Mouse (Mus musculus): ENCODE measurements around the gene Grik5.

The Grik5 gene

DNA sequence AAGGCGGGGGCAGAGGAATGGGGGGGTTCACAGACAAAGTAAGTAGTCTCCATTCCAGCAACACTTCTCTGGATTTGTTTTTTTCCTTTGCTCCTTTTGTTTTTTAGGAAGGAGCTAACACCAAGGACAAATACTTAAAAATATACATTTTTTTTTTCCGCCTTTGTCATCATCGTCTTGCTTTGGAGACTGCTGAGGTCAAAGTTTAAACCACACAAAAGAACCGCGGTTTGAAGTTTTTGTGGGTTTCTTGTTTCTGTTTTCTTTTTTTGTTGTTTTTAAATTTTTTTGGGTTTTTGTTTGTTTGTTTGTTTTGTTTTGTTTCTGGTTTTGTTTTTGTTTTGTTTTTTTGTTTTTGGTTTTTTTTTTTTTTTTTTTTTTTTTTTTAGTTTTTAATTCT is 15.8 kb upstream of the Grik5 start:
- CTCF ChIA-PET = interaction anchor here (0.6 to 1.6 kb wide), 6 partner anchors 11 to 150 kb away, joined by 3 to 6 read pairs (median 4); partner anchors contain the start of gene Gsk3a (in 1 of the 4)
- POLR2A ChIA-PET = interaction anchor here in 3 of 4 experiments (0.5 to 1.5 kb wide), 7 partner anchors 15 to 204 kb away, joined by 3 to 5 read pairs (median 3); partner anchors contain the start of gene Rps19 (in 1 of the 3)

DNA sequence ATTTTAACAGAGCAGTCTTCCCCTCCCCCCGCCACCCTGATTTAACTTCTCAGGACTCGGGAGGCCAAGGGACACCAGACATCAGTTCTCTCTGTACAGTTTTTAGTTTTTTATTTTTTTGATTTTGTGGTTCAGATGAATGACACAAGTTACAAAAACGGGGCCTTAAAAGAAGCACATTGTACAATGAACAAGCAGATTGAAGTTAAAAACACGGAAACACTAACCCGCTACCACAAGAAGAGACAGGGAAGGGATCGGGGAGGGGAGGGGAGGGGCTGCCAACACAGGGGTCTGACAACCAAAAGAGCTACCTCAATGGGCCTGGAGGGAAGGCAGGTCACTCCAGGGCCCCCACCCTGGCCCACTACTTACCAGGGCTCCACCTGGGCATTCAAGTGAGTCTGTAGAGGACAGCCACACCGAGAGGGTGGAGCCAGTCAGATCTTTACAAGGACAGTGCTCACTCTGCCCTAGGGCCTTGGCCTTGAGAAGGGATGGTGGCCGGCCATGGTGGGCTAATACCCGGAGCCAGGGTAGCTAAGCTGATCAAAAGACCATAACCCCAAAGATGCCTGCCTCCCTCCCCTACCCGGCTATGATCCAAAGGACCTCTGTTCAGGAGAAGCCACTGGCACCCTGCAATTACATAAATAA is 15.2 kb upstream of the Grik5 start:
- ChIA-PET POLR2A (interaction anchor here in 3 of 4 experiments (0.5 to 1.5 kb wide), 9 partner anchors 10 to 234 kb away, joined by 3 to 5 read pairs (median 3); partner anchors contain the start of gene Rps19 (in 1 of the 3)), CTCF (interaction anchor here (0.6 to 1.6 kb wide), 5 partner anchors 12 to 151 kb away, joined by 3 to 6 read pairs (median 4); partner anchors contain the start of gene Gsk3a (in 1 of the 4))

DNA sequence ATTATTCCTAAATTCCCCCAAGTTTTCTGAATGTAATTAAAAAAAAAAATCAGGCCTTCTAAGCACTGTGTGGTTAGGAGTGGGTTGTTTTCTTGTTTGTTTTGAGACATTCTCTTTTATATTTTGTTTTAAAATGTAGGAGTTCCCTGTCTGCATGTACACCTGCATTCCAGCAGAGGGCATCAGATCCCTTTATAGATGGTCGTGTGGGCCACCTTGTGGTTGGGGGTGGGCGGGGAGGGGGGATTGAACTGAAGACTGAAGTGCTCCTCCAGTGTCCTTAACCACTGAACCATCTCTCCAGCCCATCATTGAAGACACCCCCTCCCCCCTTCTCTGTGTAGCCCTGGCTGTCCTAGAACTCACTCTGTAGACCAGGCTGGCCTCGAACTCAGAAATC is 14.5 kb upstream of the Grik5 start:
- ChIA-PET POLR2A (interaction anchor here in 3 of 4 experiments (0.6 to 1.5 kb wide), 6 partner anchors 8 to 203 kb away, joined by 3 to 4 read pairs (median 3); partner anchors contain the start of gene Rps19 (in 1 of the 3)), CTCF (interaction anchor here in 2 of 4 experiments (1.4 to 1.6 kb wide), 2 partner anchors 8 to 13 kb away, joined by 4 read pairs; no protein-coding TSS in a partner anchor)

DNA sequence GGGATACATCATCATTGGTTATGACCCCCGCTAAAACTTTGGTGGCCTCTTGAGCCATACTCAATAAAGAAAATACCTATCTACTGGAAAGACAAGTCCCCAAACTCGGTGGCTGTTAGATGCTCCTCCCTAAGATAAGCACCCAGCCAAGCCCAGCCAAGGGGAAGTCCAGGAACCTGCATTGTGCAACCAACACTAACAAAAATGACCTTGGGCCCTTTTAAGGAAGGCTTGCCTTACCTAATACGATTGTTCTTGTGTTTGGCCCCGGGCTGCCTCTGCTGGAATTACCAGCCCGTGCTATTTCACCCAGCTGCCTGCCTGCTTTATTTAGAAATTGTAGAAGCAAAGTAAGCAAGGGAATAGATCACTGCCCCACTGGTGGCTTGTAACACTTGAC is 12.5 kb upstream of the Grik5 start:
- ChIA-PET CTCF (interaction anchor here in 1 of 4 experiments (0.7 to 1.1 kb wide), 2 partner anchors 23 to 287 kb away, joined by 3 read pairs; no protein-coding TSS in a partner anchor), POLR2A (interaction anchor here in 1 of 4 experiments (1.0 kb wide), 1 partner anchor 8 kb away, joined by 4 read pairs; no protein-coding TSS in a partner anchor)

- ChIA-PET POLR2A (interaction anchor here in 3 of 4 experiments (0.7 to 5.0 kb wide), 10 partner anchors 11 to 297 kb away, joined by 3 to 27 read pairs (median 4); partner anchors contain the start of gene Rps19 (in 1 of the 3)), CTCF (interaction anchor here (0.6 to 5.2 kb wide), 14 partner anchors 11 to 114 kb away, joined by 3 to 56 read pairs (median 4); no protein-coding TSS in a partner anchor)
Observed at GRCm38 (mm10) chr7:25082510-25082909, 10.4 kb upstream of the Grik5 start.

GRCm38 (mm10) chr7:25080431-25080830 is 8.3 kb upstream of the Grik5 start:
- ChIA-PET CTCF (interaction anchor here (0.9 to 5.2 kb wide), 8 partner anchors 13 to 481 kb away, joined by 3 to 56 read pairs (median 4); no protein-coding TSS in a partner anchor), POLR2A (interaction anchor here in 3 of 4 experiments (0.7 to 5.0 kb wide), 12 partner anchors 12 to 188 kb away, joined by 3 to 27 read pairs (median 4); partner anchors contain the start of gene Rabac1 (in 1 of the 3))

DNA sequence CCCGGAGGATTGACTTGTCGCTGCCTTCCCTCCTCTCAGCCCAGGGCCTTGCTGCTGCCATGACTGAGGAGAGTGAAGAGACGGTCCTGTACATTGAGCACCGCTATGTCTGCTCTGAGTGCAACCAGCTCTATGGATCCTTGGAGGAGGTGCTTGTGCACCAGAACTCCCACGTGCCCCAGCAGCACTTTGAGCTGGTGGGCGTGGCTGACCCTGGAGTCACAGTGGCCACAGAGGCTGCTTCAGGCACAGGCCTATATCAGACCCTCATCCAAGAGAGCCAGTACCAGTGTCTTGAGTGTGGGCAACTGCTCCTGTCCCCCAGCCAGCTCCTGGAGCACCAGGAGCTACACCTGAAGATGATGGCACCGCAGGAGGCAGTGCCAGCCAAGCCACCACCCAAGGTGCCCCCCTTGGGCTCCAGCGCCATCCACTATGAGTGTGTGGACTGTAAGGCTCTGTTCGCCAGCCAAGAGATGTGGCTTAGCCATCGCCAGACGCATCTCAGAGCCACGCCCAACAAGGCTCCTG is 7.4 kb upstream of the Grik5 start:
- CTCF ChIA-PET = interaction anchor here (0.6 to 5.2 kb wide), 10 partner anchors 9 to 481 kb away, joined by 3 to 56 read pairs (median 3); no protein-coding TSS in a partner anchor
- POLR2A ChIA-PET = interaction anchor here in 3 of 4 experiments (0.7 to 5.0 kb wide), 13 partner anchors 13 to 316 kb away, joined by 3 to 27 read pairs (median 4); partner anchors contain the start of gene Rabac1 (in 1 of the 3)

GRCm38 (mm10) chr7:25077414-25077755 is 5.2 kb upstream of the Grik5 start:
- CTCF ChIA-PET = interaction anchor here in 2 of 4 experiments (0.6 to 1.6 kb wide), 3 partner anchors 10 to 239 kb away, joined by 3 to 12 read pairs (median 3); partner anchors contain the start of gene Megf8 (in 1 of the 2)
- POLR2A ChIA-PET = interaction anchor here (0.6 to 3.1 kb wide), 36 partner anchors 7 to 547 kb away, joined by 3 to 26 read pairs (median 5); partner anchors contain the start of genes Rabac1 (in 2 of the 4), Irgq (in 1 of the 4), Megf8 (in 1 of the 4) and Pafah1b3 (in 1 of the 4)

GRCm38 (mm10) chr7:25076663-25077413 is 4.7 kb upstream of the Grik5 start:
- POLR2A ChIA-PET = interaction anchor here (0.6 to 3.1 kb wide), 73 partner anchors 8 to 677 kb away, joined by 3 to 26 read pairs (median 4); partner anchors contain the start of genes Rabac1 (in 2 of the 4), Cic (in 1 of the 4), Dmrtc2 (in 1 of the 4) and Irgq (in 1 of the 4)

DNA sequence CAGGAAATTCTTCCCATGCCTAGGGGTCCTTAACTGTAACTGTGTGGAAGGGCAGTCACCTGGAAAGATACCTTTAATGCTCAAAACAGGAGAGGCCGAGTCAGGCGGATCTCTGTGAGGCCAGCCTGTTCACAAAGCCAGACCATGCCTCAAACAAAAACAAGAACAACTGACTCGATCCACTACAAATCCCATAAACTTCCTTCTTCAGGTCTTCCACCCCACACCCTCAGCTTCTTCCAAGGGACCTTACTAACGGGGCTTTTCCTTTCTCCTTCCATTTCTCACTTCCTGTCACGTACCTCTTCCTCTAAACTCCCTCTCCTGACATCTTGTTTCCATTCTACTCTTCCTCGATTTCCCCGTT is 4.1 kb upstream of the Grik5 start:
- POLR2A ChIA-PET = interaction anchor here (0.6 to 3.1 kb wide), 68 partner anchors 8 to 677 kb away, joined by 3 to 26 read pairs (median 4); partner anchors contain the start of genes Cic (in 1 of the 4), Dmrtc2 (in 1 of the 4), Irgq (in 1 of the 4) and Lypd4 (in 1 of the 4)
- CTCF ChIA-PET = interaction anchor here in 3 of 4 experiments (0.5 to 1.9 kb wide), 19 partner anchors 8 to 434 kb away, joined by 3 to 22 read pairs (median 4); partner anchors contain the start of genes Megf8 (in 1 of the 3) and Rabac1 (in 1 of the 3)

More at GRCm38 (mm10) chr7:25076663-25077413, 4.7 kb upstream of the Grik5 start:
- CTCF ChIA-PET = interaction anchor here (0.5 to 1.9 kb wide), 25 partner anchors 8 to 434 kb away, joined by 3 to 22 read pairs (median 4); partner anchors contain the start of genes Megf8 (in 1 of the 4) and Rabac1 (in 1 of the 4)

DNA sequence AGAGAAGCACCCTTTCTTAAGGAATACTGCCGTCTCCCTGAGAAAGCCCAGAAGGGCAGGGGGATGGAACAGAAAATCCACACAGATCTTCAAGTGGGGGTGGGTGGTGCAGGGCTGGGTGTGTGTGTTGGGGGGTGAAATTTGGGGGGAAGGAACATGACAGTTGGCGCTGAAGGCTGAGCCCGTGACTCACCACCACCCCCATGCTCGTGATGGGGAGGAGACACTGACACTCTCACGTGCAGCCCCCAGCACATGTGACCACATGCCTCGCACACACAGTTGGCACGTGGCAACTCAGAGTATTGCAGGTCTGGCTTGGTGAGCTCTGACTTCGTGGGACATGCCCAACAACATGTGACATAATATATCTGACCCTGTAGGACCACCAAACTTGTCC is 1.8 kb upstream of the Grik5 start:
- CTCF ChIA-PET = interaction anchor here in 1 of 4 experiments (1.2 kb wide), 1 partner anchor 20 kb away, joined by 8 read pairs; no protein-coding TSS in a partner anchor
- POLR2A ChIA-PET = interaction anchor here in 3 of 4 experiments (0.5 to 1.7 kb wide), 9 partner anchors 14 to 749 kb away, joined by 3 to 8 read pairs (median 4); partner anchors contain the start of genes Cic (in 1 of the 3) and Prr19 (in 1 of the 3)

DNA sequence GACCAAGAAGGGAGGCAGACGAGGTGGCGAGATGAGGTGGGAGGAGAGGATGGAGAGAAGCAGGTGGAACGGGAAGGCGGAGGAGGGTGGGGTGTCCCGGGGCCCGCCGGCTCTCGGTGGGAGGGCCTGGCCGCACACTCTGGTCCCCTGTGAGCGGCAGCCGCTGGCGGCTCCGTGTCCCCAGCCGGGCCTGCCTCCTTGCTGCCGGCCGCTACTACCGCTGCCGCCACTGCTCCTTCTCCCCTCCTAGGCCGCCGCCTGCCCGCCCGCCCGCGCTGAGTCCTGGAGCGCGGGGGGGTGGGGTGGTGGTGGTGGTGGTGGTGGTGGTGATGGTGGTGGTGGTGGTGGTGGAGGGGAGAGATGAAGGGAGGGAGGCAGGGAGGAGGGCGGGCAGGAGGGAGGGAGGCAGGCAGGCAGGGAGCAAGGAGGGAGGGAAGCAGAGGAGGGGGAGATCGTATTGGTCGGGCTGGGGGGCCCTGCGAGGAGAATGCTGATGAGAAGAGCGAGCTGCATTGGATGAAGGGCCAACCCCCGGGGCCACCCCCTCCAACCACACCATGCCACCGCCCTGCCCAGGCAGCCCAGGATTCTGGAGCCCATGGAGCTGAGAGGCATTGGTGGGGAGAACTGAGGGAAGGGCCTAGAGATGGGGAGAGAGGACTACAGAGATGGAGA is 707 bp upstream of the Grik5 start:
- ChIA-PET CTCF (interaction anchor here in 1 of 4 experiments (0.5 to 1.2 kb wide), 2 partner anchors 22 to 341 kb away, joined by 3 to 8 read pairs; no protein-coding TSS in a partner anchor), POLR2A (interaction anchor here in 2 of 4 experiments (0.8 to 1.5 kb wide), 3 partner anchors 15 to 229 kb away, joined by 3 to 8 read pairs (median 3); partner anchors contain the start of genes Cic (in 1 of the 2) and Prr19 (in 1 of the 2))

GRCm38 (mm10) chr7:25068724-25069123 is 3.4 kb downstream of the Grik5 start:
- ChIA-PET CTCF (interaction anchor here in 3 of 4 experiments (0.6 to 2.0 kb wide), 6 partner anchors 8 to 92 kb away, joined by 3 to 6 read pairs (median 4); no protein-coding TSS in a partner anchor), POLR2A (interaction anchor here in 3 of 4 experiments (0.5 to 2.3 kb wide), 9 partner anchors 8 to 780 kb away, joined by 3 to 24 read pairs (median 4); no protein-coding TSS in a partner anchor)

DNA sequence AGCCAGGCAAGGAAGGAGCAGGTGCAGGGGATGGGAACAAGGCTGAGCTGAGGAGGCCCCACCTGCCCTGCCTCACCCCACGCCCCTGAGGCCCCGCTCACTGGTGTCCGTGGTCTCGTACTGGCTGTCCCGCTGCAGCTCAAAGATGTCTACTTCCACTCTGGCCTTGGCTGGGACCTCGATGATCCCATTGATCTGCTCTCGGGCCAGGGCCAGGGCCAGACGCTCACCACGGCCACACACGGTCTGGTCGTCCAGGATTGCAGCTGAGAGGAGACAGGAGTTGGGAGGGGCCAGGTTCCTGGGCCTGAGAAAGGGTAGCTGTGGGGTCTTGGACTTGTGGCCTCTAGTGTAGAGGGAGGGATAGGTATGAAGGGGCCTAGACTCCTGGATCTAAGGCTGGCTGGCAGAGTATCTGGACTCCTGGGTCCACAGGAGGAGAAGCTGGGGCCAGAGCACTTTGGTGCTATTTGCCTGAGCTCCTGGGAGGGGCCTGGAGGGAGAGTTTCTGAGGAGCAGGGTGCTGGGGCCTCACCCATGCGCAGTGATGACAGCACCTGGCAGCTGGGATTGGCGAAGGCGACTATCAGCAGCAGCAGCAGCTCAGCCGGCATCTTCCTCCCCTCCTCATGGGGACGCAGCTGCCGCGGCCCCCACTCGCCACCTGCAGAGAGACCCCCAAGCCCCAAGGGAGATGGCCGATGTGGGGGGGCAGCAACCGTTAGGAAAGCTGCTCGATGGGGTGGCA is 4.1 kb downstream of the Grik5 start:
- CTCF ChIA-PET = interaction anchor here in 3 of 4 experiments (0.6 to 2.0 kb wide), 9 partner anchors 9 to 448 kb away, joined by 3 to 6 read pairs (median 3); no protein-coding TSS in a partner anchor
- POLR2A ChIA-PET = interaction anchor here in 3 of 4 experiments (0.5 to 2.3 kb wide), 9 partner anchors 8 to 780 kb away, joined by 3 to 24 read pairs (median 4); no protein-coding TSS in a partner anchor

DNA sequence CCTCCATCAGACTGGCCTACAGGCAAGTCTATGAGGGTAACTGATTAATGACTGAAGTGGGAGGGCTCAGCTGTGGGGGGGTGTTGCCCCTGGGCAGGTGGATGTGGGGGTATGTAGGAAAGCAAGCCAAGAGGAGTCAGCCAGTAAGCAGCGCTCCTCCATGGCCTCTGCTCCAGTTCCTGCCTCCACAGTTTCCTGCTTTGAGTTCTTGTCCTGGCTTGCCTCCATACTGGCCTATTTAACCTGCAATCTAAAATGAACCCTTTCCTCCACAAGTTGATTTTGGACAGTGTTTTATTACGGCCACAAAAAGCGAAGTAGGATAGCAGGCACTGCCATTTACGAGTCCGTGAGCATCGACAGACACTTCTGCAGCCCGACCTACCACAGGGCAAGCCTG is 4.8 kb downstream of the Grik5 start:
- ChIA-PET POLR2A (interaction anchor here in 2 of 4 experiments (1.1 to 2.8 kb wide), 7 partner anchors 9 to 14 kb away, joined by 3 to 24 read pairs (median 6); no protein-coding TSS in a partner anchor), CTCF (interaction anchor here in 3 of 4 experiments (0.6 to 2.0 kb wide), 6 partner anchors 10 to 342 kb away, joined by 3 to 6 read pairs (median 3); partner anchors contain the start of gene Pou2f2 (in 1 of the 3))

Data from embryonic stem cell, embryonic (primary cell).